Mouse (Mus musculus) megakaryocyte-erythroid progenitor cell, adult 5-6 weeks (primary cell): Measurements from ENCODE around the gene Lzic. TPM values are rescaled to one million over a fixed set of nuclear protein-coding genes. Genes with fewer than 3 reads are reported as not detected.

Experiments used
- ATAC-seq: replicated peaks from 2 replicates; pipeline ENCODE4 v1.8.0; 2016; ENCODE audit warnings: mild to moderate bottlenecking, inconsistent platforms; ENCODE audit not compliant: severe bottlenecking, poor library complexity, low FRiP score, low TSS enrichment
- total RNA-seq, 2 experiments: library from RNA; stranded (forward) in 1 of 2; stranded (reverse) in 1 of 2; fragments of 200-1000, 215-1000 nt in 1 of 2; fragments of >200 nt in 1 of 2; fragmentation: Nextera tagmentation in 1 of 2; gene quantifications; 2 replicates each; pipeline ENCODE4 v1.2.3; 2014 to 2017

Lzic gene
- total RNA-seq, 2 experiments from 2014 or later: 32.6 to 62.6 TPM

GRCm38 (mm10) chr4:149521258-149521657 lies 36.2 kb downstream of the Lzic start:
- no peak for ATAC-seq

DNA sequence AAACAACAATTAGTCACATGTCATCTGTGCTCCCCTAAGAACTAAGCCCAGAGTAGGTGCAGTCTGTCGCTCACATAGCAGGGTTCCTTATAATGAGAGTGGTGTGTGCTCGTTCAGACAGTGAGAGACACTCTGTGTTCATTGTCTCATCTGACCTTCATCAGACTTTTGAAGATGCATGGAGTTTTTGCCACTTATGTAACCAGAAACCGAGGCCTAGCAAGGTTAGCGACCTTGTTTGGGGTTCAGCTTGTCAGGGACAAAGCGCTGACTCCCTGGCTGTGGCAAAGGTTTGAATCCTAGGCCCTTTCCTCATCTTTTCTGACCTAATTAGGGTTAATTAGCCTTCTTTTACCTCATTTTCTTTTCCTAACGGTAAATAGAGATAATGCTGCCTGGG lies 38.9 kb downstream of the Lzic start:
- ATAC-seq: no peak

DNA sequence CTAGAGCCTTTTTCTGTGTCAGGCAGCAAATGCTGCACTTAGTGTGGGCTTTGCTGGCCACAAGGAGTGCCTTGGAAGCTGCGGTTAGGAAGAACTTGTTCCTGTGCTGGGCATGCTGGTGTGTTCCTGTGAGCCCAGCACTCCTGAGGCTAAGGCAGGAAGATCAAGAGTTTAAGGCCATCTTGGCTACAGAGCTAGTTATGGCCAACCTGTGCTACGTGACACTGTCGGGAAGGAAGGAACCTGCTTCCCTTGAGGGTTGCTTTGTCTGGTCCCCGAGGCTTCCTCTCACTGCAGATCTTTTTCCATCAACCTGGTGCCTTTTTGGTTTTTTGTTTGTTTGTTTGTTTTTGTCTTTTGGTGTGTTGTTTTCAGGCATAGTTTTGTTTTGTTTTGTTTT lies 40.1 kb downstream of the Lzic start:
- no peak for ATAC-seq

GRCm38 (mm10) chr4:149525811-149526210 lies 40.8 kb downstream of the Lzic start:
- no peak for ATAC-seq

DNA sequence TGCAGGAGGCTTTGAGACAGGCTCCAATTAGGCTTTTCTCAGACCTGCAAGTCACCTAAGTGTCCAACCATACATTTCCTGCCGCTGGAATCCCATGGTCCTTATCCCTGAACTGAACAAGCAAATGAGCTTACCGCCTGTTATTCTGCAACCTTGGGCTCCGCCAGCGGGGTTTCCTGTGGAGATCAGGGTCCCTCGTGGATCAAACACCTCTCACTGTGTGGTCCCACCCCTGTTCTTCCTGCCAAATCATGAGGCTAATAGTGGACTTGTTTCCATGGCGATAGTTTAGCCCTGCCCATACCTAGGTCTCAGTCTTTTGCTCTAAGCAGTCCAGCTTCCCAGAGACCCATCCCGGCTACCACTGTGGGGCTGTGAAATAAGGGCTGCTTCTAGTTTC lies 41.3 kb downstream of the Lzic start:
- no peak for ATAC-seq

GRCm38 (mm10) chr4:149527621-149528354 lies 42.8 kb downstream of the Lzic start:
- ATAC-seq: no peak

GRCm38 (mm10) chr4:149529691-149530090 lies 44.7 kb downstream of the Lzic start:
- no peak for ATAC-seq

DNA sequence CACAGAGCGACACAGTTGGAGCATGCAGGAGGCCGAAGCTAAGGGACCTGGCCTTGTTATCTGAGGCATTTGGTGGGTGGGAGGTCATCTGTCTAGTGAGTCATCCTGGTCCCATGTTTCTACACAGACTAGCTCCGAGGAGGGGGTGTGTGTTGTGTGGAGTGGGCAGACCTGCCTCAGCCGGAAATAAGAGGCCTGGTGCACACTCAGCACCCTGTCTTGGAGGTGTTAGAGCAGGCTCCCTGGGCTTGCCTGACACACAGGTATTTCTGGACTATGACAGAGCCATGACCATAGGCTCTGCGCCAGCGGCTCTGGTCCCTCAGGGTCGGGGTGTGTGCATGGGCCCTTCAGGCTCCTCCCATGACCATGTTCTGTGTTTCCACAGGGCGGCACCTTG lies 54.4 kb downstream of the Lzic start:
- ATAC-seq: no peak

GRCm38 (mm10) chr4:149541935-149542334 lies 56.9 kb downstream of the Lzic start:
- peak; percentile 30; the same call in 1 of the 2 replicates for ATAC-seq

DNA sequence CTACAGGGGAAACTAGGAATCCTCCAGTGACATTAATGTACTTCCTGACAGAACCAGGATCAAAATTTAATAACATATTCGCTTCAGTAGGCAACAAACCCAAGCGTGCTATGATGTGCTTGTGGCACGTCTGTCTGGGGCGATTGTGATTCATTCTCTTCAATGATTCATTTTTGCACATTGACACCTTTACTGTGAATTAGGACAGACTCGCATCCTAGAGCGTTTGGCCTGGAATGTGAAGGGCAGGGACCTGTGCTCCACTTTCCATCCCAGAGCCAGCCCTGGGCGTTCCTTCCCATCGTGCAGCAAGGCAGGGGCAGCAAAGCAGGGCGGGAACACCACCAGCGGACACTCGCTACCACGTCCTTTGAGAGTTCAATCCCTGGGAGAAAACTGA lies 57.4 kb downstream of the Lzic start:
- no peak for ATAC-seq

DNA sequence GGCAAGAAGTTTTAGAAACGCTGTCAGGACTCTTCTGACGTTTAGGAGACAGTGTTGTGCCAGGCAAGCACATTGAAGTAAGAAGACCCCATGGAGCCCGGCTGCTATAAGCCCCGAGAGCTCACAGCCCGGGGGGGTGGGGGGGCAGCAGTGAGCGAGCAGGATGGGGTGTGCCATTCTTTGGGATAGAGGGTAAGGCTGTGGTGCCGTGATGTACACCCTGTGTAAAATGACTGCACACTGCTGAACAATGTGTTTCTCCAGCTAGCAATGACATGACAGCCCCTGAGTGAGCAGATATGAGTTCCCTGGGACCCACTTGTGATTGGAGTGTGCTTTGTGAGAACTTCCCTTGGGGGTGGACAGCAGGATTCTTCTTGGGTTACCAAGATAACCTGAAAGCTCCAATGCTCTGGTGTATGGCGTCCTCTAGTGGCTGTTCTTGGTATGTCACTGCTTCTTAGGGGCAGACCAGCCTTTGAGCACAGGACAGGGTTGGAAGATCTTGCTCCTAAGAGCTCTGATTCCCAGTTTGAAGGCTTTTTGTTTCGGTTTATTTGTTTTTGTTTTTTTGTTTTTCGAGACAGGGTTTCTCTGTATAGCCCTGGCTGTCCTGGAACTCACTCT lies 58.0 kb downstream of the Lzic start:
- ATAC-seq: peak; percentile 56

DNA sequence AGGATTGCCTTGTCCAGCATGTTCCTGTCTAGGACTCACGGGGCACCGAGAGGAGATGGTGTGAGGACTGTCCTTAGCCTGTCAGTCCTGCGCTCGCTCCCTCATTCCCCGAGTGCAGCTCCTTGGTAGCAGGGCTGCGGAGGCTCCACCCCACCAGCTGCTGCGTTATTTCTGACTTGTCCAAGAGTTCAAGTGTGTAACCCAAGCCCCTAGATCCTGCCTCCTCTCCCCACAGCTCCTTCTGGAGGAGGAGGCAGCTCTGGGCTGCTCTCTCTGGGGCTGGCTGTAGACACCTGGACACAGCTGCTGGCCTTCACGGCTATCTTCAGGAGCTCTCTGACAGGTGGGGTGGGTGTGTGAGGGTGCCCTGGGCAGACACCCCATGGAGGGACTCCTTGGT lies 59.9 kb downstream of the Lzic start:
- ATAC-seq: no peak

Other genes with a start within 250 kb of the Lzic start
- 7.9 and 8.1 TPM in 2 replicates for gene Kif1b, start 177.5 kb upstream of the Lzic start, total RNA-seq (2014; fragmentation: Nextera tagmentation)
- gene Kif1b, start 177.5 kb upstream of the Lzic start, total RNA-seq (2017): 4.6 and 5.8 TPM in 2 replicates
- 65.7 and 65.9 TPM in 2 replicates for gene Ube4b, start 58.5 kb upstream of the Lzic start, total RNA-seq (2014; fragmentation: Nextera tagmentation)
- 24.1 and 34.2 TPM in 2 replicates for gene Ube4b, start 58.5 kb upstream of the Lzic start, total RNA-seq (2017)
- gene Rbp7, start 30.3 kb upstream of the Lzic start, total RNA-seq (2014; fragmentation: Nextera tagmentation): not detected in 2 replicates
- gene Rbp7, start 30.3 kb upstream of the Lzic start, total RNA-seq (2017): not detected in 2 replicates
- not detected in 2 replicates for gene Tmem274, start 7.9 kb upstream of the Lzic start, total RNA-seq (2014; fragmentation: Nextera tagmentation)
- not detected in 2 replicates for gene Tmem274, start 7.9 kb upstream of the Lzic start, total RNA-seq (2017)
- 2.8 and 13.3 TPM in 2 replicates for gene Nmnat1, start within 50 bp of the Lzic start, total RNA-seq (2014; fragmentation: Nextera tagmentation)
- 2.2 and 8.0 TPM in 2 replicates for gene Nmnat1, start within 50 bp of the Lzic start, total RNA-seq (2017)
- 1.5 and 5.5 TPM in 2 replicates for gene Ctnnbip1, start 33.0 kb downstream of the Lzic start, total RNA-seq (2014; fragmentation: Nextera tagmentation)
- 1.7 and 5.9 TPM in 2 replicates for gene Ctnnbip1, start 33.0 kb downstream of the Lzic start, total RNA-seq (2017)
- gene Clstn1, start 101.2 kb downstream of the Lzic start, total RNA-seq (2014; fragmentation: Nextera tagmentation): 30.8 and 31.2 TPM in 2 replicates
- gene Clstn1, start 101.2 kb downstream of the Lzic start, total RNA-seq (2017): 23.3 and 30.4 TPM in 2 replicates
- gene Pik3cd, start 217.3 kb downstream of the Lzic start, total RNA-seq (2014; fragmentation: Nextera tagmentation): 29.6 and 39.7 TPM in 2 replicates
- gene Pik3cd, start 217.3 kb downstream of the Lzic start, total RNA-seq (2017): 14.1 and 17.9 TPM in 2 replicates